Mouse (Mus musculus) bone marrow, adult 2 months (tissue): ENCODE results near the gene Folr2. TPM values are rescaled to one million over a fixed set of nuclear protein-coding genes. Genes with fewer than 3 reads are reported as not detected.

ENCODE experiments used
- H3K27ac ChIP-seq: fragments of 200-500 bp; 2 replicates; pipeline ENCODE4 v1.5.1; 2012; ENCODE audit warnings: low read depth, mild to moderate bottlenecking, control low read depth, inconsistent platforms, low read length; ENCODE audit not compliant: control insufficient read depth, poor library complexity, insufficient read depth
- H3K4me1 ChIP-seq: fragments of 200-500 bp; 2 replicates; pipeline ENCODE4 v1.6.1; 2011; ENCODE audit warnings: low read length; ENCODE audit not compliant: control insufficient read depth, insufficient read depth
- H3K4me3 ChIP-seq: fragments of 200-500 bp; replicated peaks from 2 replicates; pipeline ENCODE3; 2011; ENCODE audit warnings: mild to moderate bottlenecking, low read depth, low read length, control low read depth; ENCODE audit not compliant: control insufficient read depth
- CTCF ChIP-seq: fragments of 200-500 bp; IDR thresholded peaks from 2 replicates; pipeline ENCODE4 v1.5.1; 2011; ENCODE audit warnings: low read length, control low read depth; ENCODE audit not compliant: control insufficient read depth, insufficient read depth
- POLR2A ChIP-seq: fragments of 200-500 bp; IDR thresholded peaks from 2 replicates; pipeline ENCODE4 v1.6.1; 2011; ENCODE audit warnings: low read depth, mild to moderate bottlenecking, control low read depth, low read length, borderline replicate concordance; ENCODE audit not compliant: control insufficient read depth
- WGBS: fragments of 180-500 bp; shearing (Covaris S2); methylation state at CpG from one replicate; pipeline ENCODE4 v1.1.7; 2018; 5-methylcytosine and 5-hydroxymethylcytosine counted together
- polyA plus RNA-seq: library from polyadenylated mRNA; stranded (reverse); fragments of >200 nt; gene quantifications from 2 replicates; pipeline ENCODE4 v1.2.4, GENCODE M21; 2011; ENCODE audit warnings: low replicate concordance; ENCODE audit not compliant: missing spikeins, insufficient read depth, insufficient read length

The Folr2 gene
- polyA plus RNA-seq, 1 experiment: 3.3 TPM

DNA sequence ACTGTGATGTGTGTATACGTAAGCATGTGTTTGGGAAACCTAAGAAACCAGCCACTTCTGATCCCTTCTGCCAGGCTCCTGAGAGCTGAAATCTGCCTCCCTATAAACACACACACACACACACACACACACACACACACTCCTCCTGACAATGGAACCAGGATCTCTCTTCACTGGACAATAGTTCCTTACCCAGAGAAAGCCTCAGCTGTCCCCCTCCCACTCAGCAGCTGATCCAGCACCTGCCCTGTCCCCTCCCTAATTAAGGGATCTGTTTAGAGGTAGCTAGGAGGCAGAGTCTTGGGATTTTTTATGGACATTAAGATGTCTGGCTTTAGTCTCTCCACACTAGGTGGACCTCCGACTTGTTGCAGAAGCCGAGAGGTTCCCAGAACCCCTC lies 22.1 kb downstream of the Folr2 start:
- H3K4me3 ChIP-seq: no peak overlapping the region
- 89% methylated on average over 3 of the region's 3 CpGs for WGBS
- H3K27ac ChIP-seq: no peak overlapping the region
- no peak for TF ChIP-seq CTCF
- TF ChIP-seq POLR2A: no peak
- no peaks in the 10 kb centered on the region for H3K4me1 ChIP-seq

DNA sequence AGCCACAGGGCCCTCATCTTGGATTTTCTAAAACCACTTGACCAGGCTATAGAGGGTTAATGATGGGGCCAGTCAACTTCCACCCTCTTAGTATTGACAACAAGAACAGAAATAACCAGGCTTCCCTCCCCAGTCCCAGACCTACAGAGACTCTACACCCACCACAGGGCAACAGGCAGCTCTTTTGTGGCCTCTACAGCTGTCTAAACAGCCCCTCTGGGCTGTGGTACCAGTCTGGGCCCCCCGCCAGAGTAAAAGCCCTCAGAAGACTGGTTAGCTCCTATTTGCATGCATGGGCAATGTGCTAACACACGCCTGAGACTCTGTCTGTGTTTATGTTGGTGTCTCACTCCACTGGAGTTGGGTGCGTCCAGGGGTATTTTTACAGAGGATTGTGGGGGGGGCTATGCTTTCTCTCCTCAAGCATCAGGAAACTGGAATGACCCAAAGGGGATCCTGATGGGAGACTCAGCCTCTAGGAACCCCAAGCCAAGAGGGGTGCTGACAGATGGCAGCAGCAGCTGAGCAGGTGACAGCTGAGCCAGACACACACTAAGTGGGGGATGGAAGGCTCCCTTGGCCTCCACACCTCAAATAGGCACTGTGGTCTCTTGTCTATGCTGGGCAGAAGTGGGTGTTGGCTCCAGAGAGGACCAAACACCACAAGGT lies 22.9 kb downstream of the Folr2 start:
- WGBS: 72% methylated on average over 3 of the region's 3 CpGs
- TF ChIP-seq CTCF (no peak), POLR2A (no peak)
- Histone ChIP-seq H3K27ac (no peak overlapping the region), H3K4me3 (no peak overlapping the region), H3K4me1 (no peaks in the 10 kb centered on the region)

DNA sequence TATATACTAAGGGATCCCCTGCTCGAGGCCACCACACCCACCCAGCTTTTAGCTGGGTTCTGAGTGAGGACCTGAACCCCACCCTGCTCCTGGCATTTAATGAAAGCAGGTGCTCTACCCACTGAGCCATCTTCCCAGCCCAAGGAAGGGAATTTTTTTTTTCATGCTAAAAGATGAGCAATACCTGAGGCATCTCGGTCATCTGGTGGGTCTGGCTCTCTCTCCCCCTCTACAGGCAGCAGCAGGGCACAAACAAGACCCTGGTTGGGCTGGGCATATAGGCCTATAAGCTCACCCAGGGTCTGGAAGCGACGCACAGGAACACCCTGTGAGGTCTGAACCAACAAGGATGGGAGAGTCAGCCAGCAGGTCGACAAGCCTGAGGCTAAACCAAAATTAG lies 23.6 kb downstream of the Folr2 start:
- Histone ChIP-seq H3K27ac (no peak overlapping the region), H3K4me3 (no peak overlapping the region), H3K4me1 (no peaks in the 10 kb centered on the region)
- TF ChIP-seq POLR2A (no peak), CTCF (no peak)
- 78% methylated on average over 5 of the region's 5 CpGs for WGBS

DNA sequence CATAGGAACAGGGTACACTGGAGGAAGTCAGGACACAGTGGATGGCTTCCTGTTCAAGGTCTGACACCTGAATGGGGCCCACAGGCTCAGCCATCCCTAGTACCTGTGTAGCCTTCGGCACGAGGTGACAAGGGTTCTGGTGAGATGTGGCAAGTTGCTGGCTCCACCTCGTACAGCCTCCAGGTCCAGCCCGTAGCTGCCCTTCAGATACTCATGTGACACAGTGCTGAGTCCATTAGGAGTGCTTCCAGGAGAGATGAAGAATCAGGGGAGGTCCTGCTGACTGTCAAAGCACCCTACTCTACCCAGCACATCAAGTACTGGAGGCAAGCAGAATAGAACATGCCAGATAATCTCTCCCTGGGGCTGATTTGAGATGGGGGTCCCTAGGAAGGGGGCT lies 24.6 kb downstream of the Folr2 start:
- Histone ChIP-seq H3K4me3 (no peak overlapping the region), H3K27ac (no peak overlapping the region), H3K4me1 (no peaks in the 10 kb centered on the region)
- no peak for TF ChIP-seq POLR2A
- 78% methylated on average over 4 of the region's 4 CpGs for WGBS

DNA sequence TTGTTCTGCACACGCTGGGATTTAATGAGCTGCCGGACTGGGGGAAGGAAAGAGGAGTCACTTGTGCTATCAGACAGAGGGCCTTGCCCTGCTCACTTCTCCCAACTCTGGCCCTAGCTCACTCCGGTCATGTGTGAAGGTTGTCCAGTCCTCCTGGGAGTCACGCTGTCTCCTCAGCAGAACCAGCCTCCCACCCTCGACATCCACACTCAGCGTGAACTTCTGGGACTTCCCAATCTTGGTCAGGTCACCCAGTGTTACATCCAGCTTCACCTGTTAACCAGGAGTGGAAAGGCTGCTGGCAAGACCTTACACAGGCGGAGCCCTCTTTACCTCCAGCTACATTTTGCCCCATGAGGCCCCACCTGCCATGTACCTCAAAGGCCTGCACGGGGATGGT lies 25.6 kb downstream of the Folr2 start:
- H3K4me1 ChIP-seq: no peaks in the 10 kb centered on the region
- H3K4me3 ChIP-seq: no peak overlapping the region
- no peak overlapping the region for H3K27ac ChIP-seq
- WGBS: 86% methylated on average over 8 of the region's 8 CpGs
- no peak for TF ChIP-seq POLR2A
- no peak for TF ChIP-seq CTCF

DNA sequence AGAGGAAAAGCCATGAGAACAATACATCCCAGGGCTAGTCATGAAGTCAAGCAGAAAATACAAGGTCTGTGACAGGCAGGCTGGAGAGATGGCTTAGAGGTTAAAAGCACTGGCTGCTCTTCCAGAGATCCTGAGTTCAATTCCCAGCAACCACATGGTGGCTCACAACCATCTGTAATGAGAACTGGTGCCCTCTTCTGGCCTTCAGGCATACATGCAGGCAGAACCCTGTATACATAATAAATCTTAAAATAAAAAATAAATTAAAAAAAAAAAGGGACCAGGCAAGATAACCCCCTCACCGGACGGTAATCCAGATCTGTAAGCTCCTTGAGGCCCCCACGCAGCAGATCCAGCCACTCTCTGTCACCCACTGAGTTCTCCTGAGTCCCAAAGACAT lies 26.6 kb downstream of the Folr2 start:
- H3K4me3 ChIP-seq: no peak overlapping the region
- no peaks in the 10 kb centered on the region for H3K4me1 ChIP-seq
- WGBS: 92% methylated on average over 3 of the region's 3 CpGs
- no peak for TF ChIP-seq POLR2A
- no peak for TF ChIP-seq CTCF
- H3K27ac ChIP-seq: no peak overlapping the region

DNA sequence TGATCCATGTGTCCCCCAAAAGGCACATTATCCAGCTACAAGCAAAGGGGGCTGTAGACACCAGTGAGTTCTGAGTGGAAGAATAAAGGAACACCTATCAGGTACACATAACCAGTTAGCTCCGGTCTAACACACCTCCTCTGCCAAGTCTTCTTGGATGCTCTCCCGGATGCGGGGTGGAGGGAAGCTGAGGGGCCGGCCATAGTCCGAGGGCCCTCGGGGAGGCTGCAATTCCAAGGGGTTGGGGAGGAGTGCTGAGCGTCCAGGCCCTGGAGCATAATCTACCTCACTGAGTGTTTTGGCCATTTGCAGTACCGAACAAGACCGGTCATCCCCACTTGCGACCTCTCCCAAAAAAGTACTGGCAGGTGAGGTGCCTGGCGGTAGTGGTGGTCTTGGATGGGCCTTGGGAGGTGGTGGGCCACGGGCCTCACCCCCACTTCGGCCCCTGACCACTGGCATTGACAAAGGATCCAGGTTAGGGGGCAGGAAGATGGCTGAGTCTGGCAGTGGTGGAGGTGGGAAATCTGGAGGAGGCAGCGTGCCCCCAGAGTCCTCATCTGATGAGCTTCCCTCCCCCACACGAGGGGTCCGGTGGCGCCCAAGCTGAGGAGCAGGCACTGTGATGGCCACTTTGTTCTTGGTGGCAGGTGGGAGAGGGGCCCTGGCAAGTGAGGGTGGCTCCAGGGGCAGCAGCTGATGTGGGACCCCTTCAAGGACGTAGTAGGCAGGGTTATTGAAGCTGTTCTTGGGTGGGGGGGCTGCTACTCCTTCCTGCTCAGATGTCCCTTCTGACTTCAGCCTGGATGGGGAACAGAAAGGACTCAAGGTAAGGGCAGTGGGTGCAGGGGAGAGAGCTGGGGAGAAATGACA lies 33.0 kb downstream of the Folr2 start:
- Histone ChIP-seq H3K4me3 (no peak overlapping the region), H3K27ac (no peak overlapping the region), H3K4me1 (no peaks in the 10 kb centered on the region)
- 92% methylated on average over 18 of the region's 18 CpGs for WGBS
- TF ChIP-seq CTCF: no peak
- TF ChIP-seq POLR2A: no peak

DNA sequence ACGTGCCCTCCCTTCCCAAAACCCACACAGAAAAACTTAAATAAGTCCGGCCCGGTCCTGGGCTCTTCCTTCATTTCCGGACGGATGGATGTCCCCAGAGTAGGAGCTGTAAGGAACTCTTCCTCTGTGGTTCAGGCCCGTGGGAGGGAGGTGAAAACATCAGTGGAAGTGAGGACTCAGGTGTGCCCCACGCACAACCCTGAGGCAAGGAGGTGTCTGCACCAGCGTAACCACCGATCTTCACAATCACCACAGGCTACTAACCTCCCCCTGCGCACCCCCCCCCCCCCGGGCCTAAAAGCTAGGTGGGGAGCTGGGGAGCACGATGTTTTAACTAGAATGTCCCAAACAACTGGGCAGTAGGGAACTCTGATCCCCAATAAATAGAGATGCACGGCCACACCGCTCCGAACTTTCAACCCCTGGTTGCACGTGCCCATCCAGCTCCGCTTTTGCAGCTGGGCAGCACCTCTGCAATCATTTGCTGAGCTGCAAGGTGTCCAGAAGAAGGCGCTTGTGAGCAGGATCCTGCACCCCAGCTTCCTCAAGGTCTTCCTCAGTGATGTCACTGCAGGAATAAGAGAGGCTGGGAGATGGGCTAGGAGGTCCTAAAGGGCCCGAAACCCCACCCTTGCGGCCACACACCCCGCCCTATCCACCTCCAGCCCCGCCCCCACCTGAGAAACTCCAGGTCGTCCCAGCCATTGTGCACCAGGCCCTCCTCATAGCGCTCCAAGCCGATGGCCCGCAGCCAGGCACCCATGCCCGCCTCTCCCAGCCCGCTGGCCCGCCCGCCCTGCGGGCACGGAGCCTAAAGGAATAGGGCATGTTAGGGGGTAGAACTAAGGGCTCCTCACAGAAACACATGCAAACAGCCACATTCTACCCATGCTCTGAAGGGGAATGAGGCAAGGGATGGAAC lies 33.9 kb downstream of the Folr2 start:
- 0 out of 2 replicates have a peak, but pooled peaks have one; percentile 13 for TF ChIP-seq CTCF
- no peak for TF ChIP-seq POLR2A
- Histone ChIP-seq H3K4me1 (no peaks in the 10 kb centered on the region), H3K4me3 (no peak overlapping the region), H3K27ac (no peak overlapping the region)
- WGBS: 72% methylated on average over 32 of the region's 32 CpGs
